Mouse (Mus musculus) liver, embryonic 12.5 days (tissue): ENCODE data around the gene Tanc1. TPM values are rescaled to one million over a fixed set of nuclear protein-coding genes. Genes with fewer than 3 reads are reported as not detected.
"Not testable (repeated sequence)": the region's sequence is repeated elsewhere in the genome, so short reads cannot be mapped to it uniquely, and the experiment has no call there.

Source experiments
- ATAC-seq: fragments of 200-750 bp; cut with Nextera tagmentation; 2 replicates; pipeline ENCODE4 v1.8.0; 2017; ENCODE audit warnings: moderate number of reproducible peaks, mild to moderate bottlenecking, moderate library complexity
- H3K27ac ChIP-seq: fragments of 300-500 bp; sonication (generic); 2 replicates; pipeline ENCODE4 v1.5.1; 2016; ENCODE audit warnings: mild to moderate bottlenecking
- H3K27me3 ChIP-seq: fragments of 300-500 bp; sonication (generic); replicated peaks from 2 replicates; pipeline ENCODE4 v1.6.1; 2016; ENCODE audit warnings: mild to moderate bottlenecking, moderate library complexity
- H3K36me3 ChIP-seq: fragments of 300-500 bp; sonication (generic); 2 replicates; pipeline ENCODE4 v1.6.1; 2016; ENCODE audit warnings: mild to moderate bottlenecking, moderate library complexity
- H3K4me1 ChIP-seq: fragments of 300-500 bp; sonication (generic); 2 replicates; pipeline ENCODE4 v1.6.1; 2016
- H3K4me2 ChIP-seq: fragments of 300-500 bp; sonication (generic); 2 replicates; pipeline ENCODE4 v1.6.1; 2016; ENCODE audit warnings: mild to moderate bottlenecking, moderate library complexity
- H3K4me3 ChIP-seq: fragments of 300-500 bp; sonication (generic); 2 replicates; pipeline ENCODE4 v1.5.1; 2016; ENCODE audit warnings: mild to moderate bottlenecking, moderate library complexity
- H3K9ac ChIP-seq: fragments of 300-500 bp; sonication (generic); 2 replicates; pipeline ENCODE4 v1.6.1; 2016; ENCODE audit warnings: mild to moderate bottlenecking, moderate library complexity
- H3K9me3 ChIP-seq: fragments of 300-500 bp; sonication (generic); replicated peaks from 2 replicates; pipeline ENCODE4 v1.6.1; 2016; ENCODE audit warnings: mild to moderate bottlenecking, moderate library complexity
- WGBS: fragments of 180-500 bp; shearing (Covaris S2); methylation state at CpG from one replicate; pipeline ENCODE4 v1.1.7; 2016; ENCODE audit not compliant: insufficient replicate concordance; 5-methylcytosine and 5-hydroxymethylcytosine counted together
- polyA plus RNA-seq: library from polyadenylated mRNA; unstranded; fragments of >200 nt; fragmentation: Nextera tagmentation; extraction: Ambion mirVana; gene quantifications from 2 replicates; pipeline ENCODE4 v1.2.1, GENCODE M21; 2016

Tanc1 gene
- polyA plus RNA-seq, 1 experiment from 2014 or later = 6.8 TPM

GRCm38 (mm10) chr2:59838825-59839224 lies 227.0 kb downstream of the Tanc1 start:
- Histone ChIP-seq H3K4me1 (peaks cover 28% of the 10 kb centered on the region), H3K9ac (no peak overlapping the region), H3K27ac (no peak overlapping the region), H3K4me3 (no peak overlapping the region), H3K9me3 (no peaks in the 10 kb centered on the region), H3K4me2 (no peak overlapping the region), H3K27me3 (no peaks in the 10 kb centered on the region), H3K36me3 (peaks cover 44% of the 10 kb centered on the region)
- no peak for ATAC-seq
- WGBS = 64% methylated on average over 8 of the region's 8 CpGs

GRCm38 (mm10) chr2:59839755-59840154 lies 227.9 kb downstream of the Tanc1 start:
- no peak for ATAC-seq
- H3K27me3 ChIP-seq = no peaks in the 10 kb centered on the region
- WGBS = 71% methylated on average over 2 of the region's 2 CpGs
- no peak overlapping the region for H3K4me3 ChIP-seq
- peaks cover 42% of the 10 kb centered on the region for H3K36me3 ChIP-seq
- H3K4me1 ChIP-seq = peaks cover 28% of the 10 kb centered on the region
- no peak overlapping the region for H3K9ac ChIP-seq
- H3K9me3 ChIP-seq = no peaks in the 10 kb centered on the region
- no peak overlapping the region for H3K27ac ChIP-seq
- no peak overlapping the region for H3K4me2 ChIP-seq

- no peak for ATAC-seq
- WGBS = 80% methylated on average over 4 of the region's 4 CpGs
- Histone ChIP-seq H3K4me3 (no peak overlapping the region), H3K27ac (no peak overlapping the region), H3K9ac (no peak overlapping the region), H3K9me3 (no peaks in the 10 kb centered on the region), H3K4me2 (no peak overlapping the region), H3K4me1 (peaks cover 28% of the 10 kb centered on the region), H3K27me3 (no peaks in the 10 kb centered on the region), H3K36me3 (peaks cover 42% of the 10 kb centered on the region)
These were observed 228.3 kb downstream of the Tanc1 start for GRCm38 (mm10) chr2:59840191-59840590.

GRCm38 (mm10) chr2:59841189-59841939 lies 229.5 kb downstream of the Tanc1 start:
- Histone ChIP-seq H3K4me1 (peaks cover 28% of the 10 kb centered on the region), H3K4me2 (peak overlapping the region; percentile 46), H3K27ac (peak overlapping the region; percentile 40), H3K36me3 (peaks cover 42% of the 10 kb centered on the region), H3K4me3 (0 out of 2 replicates have a peak overlapping the region, but pooled peaks have one; percentile 11), H3K9me3 (no peaks in the 10 kb centered on the region), H3K27me3 (no peaks in the 10 kb centered on the region), H3K9ac (no peak overlapping the region)
- ATAC-seq = peak; percentile 80
- 58% methylated on average over 10 of the region's 12 CpGs for WGBS

- Histone ChIP-seq H3K4me2 (peak overlapping the region; percentile 46), H3K27me3 (no peaks in the 10 kb centered on the region), H3K9me3 (no peaks in the 10 kb centered on the region), H3K4me3 (no peak overlapping the region), H3K4me1 (peaks cover 28% of the 10 kb centered on the region), H3K9ac (no peak overlapping the region), H3K27ac (0 out of 2 replicates have a peak overlapping the region, but pooled peaks have one; percentile 3), H3K36me3 (peaks cover 36% of the 10 kb centered on the region)
- WGBS = 78% methylated on average over 11 of the region's 11 CpGs
- ATAC-seq = no peak
These were observed 230.1 kb downstream of the Tanc1 start for GRCm38 (mm10) chr2:59841944-59842343.

- Histone ChIP-seq H3K4me3 (no peak overlapping the region), H3K4me2 (peak overlapping the region; percentile 46), H3K9me3 (no peaks in the 10 kb centered on the region), H3K9ac (no peak overlapping the region; the same call in 1 of the 2 replicates), H3K27ac (no peak overlapping the region), H3K27me3 (no peaks in the 10 kb centered on the region), H3K36me3 (peaks cover 30% of the 10 kb centered on the region), H3K4me1 (peaks cover 28% of the 10 kb centered on the region)
- WGBS = 45% methylated on average over 6 of the region's 6 CpGs
- peak; percentile 63 for ATAC-seq
These were observed 230.7 kb downstream of the Tanc1 start for GRCm38 (mm10) chr2:59842556-59843008.

- Histone ChIP-seq H3K4me2 (no peak overlapping the region; the same call in 1 of the 2 replicates), H3K36me3 (peaks cover 28% of the 10 kb centered on the region)
- WGBS = 86% methylated on average over 21 of the region's 21 CpGs
These were observed 231.3 kb downstream of the Tanc1 start for GRCm38 (mm10) chr2:59843156-59843555.

GRCm38 (mm10) chr2:59843848-59844247 lies 232.0 kb downstream of the Tanc1 start:
- Histone ChIP-seq H3K4me3 (no peak overlapping the region), H3K9ac (no peak overlapping the region), H3K36me3 (peaks cover 27% of the 10 kb centered on the region), H3K4me2 (no peak overlapping the region), H3K27me3 (no peaks in the 10 kb centered on the region), H3K9me3 (no peaks in the 10 kb centered on the region), H3K4me1 (peaks cover 28% of the 10 kb centered on the region), H3K27ac (no peak overlapping the region)
- 77% methylated on average over 6 of the region's 6 CpGs for WGBS
- ATAC-seq = no peak

More at GRCm38 (mm10) chr2:59843156-59843555, 231.3 kb downstream of the Tanc1 start:
- Histone ChIP-seq H3K9ac (no peak overlapping the region), H3K4me1 (peaks cover 28% of the 10 kb centered on the region), H3K9me3 (no peaks in the 10 kb centered on the region), H3K27ac (no peak overlapping the region), H3K4me3 (no peak overlapping the region), H3K27me3 (no peaks in the 10 kb centered on the region)
- no peak for ATAC-seq

GRCm38 (mm10) chr2:59851885-59852284 lies 240.0 kb downstream of the Tanc1 start:
- 46% methylated on average over 5 of the region's 5 CpGs for WGBS
- not testable (repeated sequence) for ATAC-seq, H3K27me3 ChIP-seq, H3K4me3 ChIP-seq, H3K9me3 ChIP-seq, H3K27ac ChIP-seq, H3K4me2 ChIP-seq, H3K9ac ChIP-seq, H3K36me3 ChIP-seq, H3K4me1 ChIP-seq

GRCm38 (mm10) chr2:59852916-59853315 lies 241.1 kb downstream of the Tanc1 start:
- Histone ChIP-seq H3K9ac (no peak overlapping the region), H3K4me1 (no peaks in the 10 kb centered on the region), H3K36me3 (no peaks in the 10 kb centered on the region), H3K9me3 (no peaks in the 10 kb centered on the region), H3K4me3 (no peak overlapping the region), H3K4me2 (no peak overlapping the region), H3K27ac (no peak overlapping the region), H3K27me3 (no peaks in the 10 kb centered on the region)
- no peak for ATAC-seq
- WGBS = 92% methylated on average over 11 of the region's 11 CpGs

GRCm38 (mm10) chr2:59853543-59853942 lies 241.7 kb downstream of the Tanc1 start:
- no peak for ATAC-seq
- no peak overlapping the region for H3K9ac ChIP-seq
- H3K27me3 ChIP-seq = no peaks in the 10 kb centered on the region
- no peak overlapping the region for H3K4me3 ChIP-seq
- no peaks in the 10 kb centered on the region for H3K9me3 ChIP-seq
- 0 out of 2 replicates have a peak, but pooled peaks cover 2% of the 10 kb centered on the region for H3K36me3 ChIP-seq
- H3K27ac ChIP-seq = no peak overlapping the region
- 86% methylated on average over 10 of the region's 10 CpGs for WGBS
- no peak overlapping the region for H3K4me2 ChIP-seq
- H3K4me1 ChIP-seq = no peaks in the 10 kb centered on the region

- Histone ChIP-seq H3K27me3 (no peaks in the 10 kb centered on the region), H3K27ac (no peak overlapping the region), H3K4me1 (no peaks in the 10 kb centered on the region), H3K4me3 (no peak overlapping the region), H3K36me3 (0 out of 2 replicates have a peak, but pooled peaks cover 3% of the 10 kb centered on the region), H3K4me2 (no peak overlapping the region), H3K9ac (no peak overlapping the region), H3K9me3 (no peaks in the 10 kb centered on the region)
- ATAC-seq = no peak
- 77% methylated on average over 9 of the region's 9 CpGs for WGBS
These were observed 242.5 kb downstream of the Tanc1 start for GRCm38 (mm10) chr2:59854363-59854762.
